Mouse (Mus musculus) gastrocnemius, postnatal 10 days (tissue): Measurements from ENCODE around the gene Itprip. TPM values are rescaled to one million over a fixed set of nuclear protein-coding genes. Genes with fewer than 3 reads are reported as not detected.

Experiments
- DNase-seq: peaks from one replicate; pipeline ENCODE4 v3.0.0; 2021; ENCODE audit warnings: mixed read lengths
- total RNA-seq, 2 experiments: library from RNA; stranded (reverse); gene quantifications; 2 replicates each; pipeline ENCODE4 v1.2.3; 2021

Gene Itprip
- total RNA-seq, 2 experiments from 2014 or later = 1.8 to 1.9 TPM

- DNase-seq = no peak
Observed at GRCm38 (mm10) chr19:47914191-47914590, 4.9 kb downstream of the Itprip start.

DNA sequence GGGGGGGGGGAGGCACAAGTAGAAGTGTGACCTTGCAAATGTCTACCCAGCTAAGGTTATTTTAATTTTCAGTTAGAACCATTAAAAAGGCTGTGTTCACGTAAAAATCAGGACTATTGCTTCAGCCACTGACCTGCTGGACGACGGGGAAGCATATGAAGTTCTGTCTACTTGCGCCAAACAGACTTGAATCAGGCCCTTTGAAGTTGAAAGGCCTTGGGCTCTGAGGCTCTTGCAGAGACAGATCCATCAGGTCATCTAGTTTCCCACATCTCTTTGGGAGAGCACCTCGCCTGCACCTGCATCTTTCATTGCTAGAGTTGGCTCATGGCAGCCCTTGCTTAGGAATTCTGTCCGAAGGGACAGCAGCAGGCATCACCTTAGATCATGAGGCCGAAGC, 5.8 kb downstream of the Itprip start:
- DNase-seq = no peak

- no peak for DNase-seq
Observed at GRCm38 (mm10) chr19:47910751-47911150, 8.3 kb downstream of the Itprip start.

DNA sequence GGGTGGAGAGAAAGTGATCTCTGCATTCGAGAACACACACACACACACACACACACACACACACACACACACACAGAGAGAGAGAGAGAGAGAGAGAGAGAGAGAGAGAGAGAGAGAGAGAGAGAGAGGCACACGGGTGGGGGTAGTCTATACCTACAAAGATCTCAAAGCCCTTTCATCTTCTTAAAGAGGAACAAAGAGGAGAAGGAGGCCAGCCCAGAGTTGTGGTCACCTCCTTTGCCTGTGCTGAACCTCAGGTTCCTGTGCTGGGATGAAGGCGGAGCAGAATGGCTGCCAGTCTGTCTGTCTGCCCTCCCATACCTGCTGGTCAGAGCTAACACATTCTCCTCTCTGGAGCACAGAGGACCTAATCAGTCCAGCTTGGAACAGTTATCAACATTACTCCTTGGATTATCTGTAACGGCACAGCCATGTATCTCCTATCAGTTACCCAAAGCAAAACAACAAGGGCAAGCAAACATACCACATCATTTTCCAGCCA, 8.9 kb downstream of the Itprip start:
- DNase-seq = no peak

DNA sequence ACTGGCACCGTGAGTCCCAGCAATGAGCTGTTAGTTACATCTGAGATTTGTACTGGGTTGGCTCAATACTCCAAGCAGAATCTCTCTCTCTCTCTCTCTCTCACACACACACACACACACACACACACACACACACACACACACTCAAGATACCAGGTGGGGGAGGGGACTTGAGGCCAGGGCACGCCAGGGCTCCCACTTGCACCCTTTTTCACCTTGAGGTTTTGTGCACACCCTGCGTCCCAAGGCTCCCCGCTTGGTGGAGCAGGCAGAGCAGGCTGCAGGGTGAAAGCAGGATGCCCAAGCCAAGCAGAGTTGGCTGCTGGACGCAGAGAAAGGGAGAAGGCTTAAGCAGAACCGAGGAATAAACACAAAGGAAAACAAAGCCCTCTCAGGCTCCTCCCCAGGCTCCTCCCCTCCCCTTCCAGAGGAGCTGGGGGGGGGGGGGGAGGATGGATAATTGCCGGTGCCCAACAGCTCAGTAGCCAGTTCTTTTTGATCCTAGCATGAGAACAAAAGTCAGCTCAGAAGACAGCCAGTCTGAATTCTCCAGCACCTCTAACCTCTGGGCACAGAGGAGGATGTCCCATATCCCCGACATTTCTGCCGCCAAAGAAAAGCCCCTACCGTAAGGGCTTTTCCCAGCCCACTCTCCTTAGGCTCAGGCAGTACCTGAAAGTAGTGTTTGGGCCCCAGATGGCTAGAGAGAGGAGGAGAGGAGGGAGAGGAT, 9.5 kb downstream of the Itprip start:
- DNase-seq = no peak

GRCm38 (mm10) chr19:47908961-47909371, 10.1 kb downstream of the Itprip start:
- no peak for DNase-seq

DNA sequence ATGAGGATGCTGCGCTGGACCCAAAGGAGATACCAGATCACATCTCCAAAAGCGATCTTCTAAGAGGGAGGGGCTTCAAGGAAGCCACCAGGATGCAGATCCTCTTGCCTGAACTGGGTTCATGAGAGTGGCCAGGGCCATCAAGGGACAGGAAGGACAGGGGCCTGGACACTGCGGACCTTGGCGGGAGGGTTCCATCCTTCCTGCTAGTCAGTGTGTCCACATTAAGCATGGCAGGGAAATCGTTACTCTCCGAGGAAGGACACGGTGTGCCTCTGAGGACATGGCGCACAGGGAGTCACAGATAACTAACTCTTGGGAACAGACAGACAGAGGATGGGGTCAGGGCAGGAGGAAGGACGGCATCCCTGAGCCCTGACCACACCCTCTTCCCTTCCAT, 11.5 kb downstream of the Itprip start:
- DNase-seq = no peak

GRCm38 (mm10) chr19:47905603-47906002, 13.5 kb downstream of the Itprip start:
- no peak for DNase-seq

DNA sequence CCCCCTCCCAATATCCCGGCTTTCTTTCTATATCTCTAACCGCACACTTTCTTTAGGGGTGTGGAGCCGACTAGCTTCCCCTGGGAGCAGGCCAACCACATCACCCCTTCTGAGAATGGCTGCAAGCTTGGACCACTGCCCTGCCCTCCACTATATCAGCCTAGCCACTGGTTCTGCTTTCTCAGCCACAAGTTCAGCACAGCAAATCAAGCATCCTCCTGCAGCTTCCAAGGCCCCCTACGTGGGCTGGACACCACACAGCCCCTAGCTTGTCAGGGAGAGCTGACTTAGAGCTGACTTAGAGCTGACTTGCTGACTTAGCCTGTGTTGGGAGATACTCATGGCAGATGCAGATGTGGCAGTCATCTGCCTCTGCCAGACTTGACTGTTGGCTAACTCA, 14.0 kb downstream of the Itprip start:
- DNase-seq = no peak

GRCm38 (mm10) chr19:47903679-47904078, 15.4 kb downstream of the Itprip start:
- DNase-seq = no peak

- no peak for DNase-seq
Observed at GRCm38 (mm10) chr19:47902316-47903201, 16.5 kb downstream of the Itprip start.

DNA sequence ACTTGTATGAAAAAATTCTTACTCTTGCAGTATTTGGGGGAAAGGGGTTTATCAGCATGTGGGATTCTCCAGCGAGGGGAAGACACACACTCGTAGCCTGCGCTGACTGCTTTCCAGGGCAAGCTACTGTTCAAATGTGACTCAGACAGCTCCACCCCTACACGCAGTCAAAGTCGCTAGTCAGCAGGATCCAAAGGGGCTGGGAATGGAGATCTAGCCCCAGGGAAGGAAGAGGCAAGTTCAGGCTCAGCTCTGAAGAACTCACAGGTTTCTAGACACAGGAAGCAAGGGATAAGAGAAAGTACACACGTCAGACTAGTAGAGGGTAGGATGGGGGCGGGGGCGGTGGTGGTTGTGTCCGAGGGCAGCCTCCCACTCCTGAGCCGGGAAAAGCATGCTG, 18.5 kb downstream of the Itprip start:
- DNase-seq = no peak

GRCm38 (mm10) chr19:47900012-47900411, 19.1 kb downstream of the Itprip start:
- DNase-seq = no peak

GRCm38 (mm10) chr19:47898472-47899079, 20.5 kb downstream of the Itprip start:
- no peak for DNase-seq

- DNase-seq = no peak
Observed at GRCm38 (mm10) chr19:47893092-47893491, 26.0 kb downstream of the Itprip start.

GRCm38 (mm10) chr19:47891562-47892312, 27.4 kb downstream of the Itprip start:
- DNase-seq = no peak

GRCm38 (mm10) chr19:47890489-47891130, 28.5 kb downstream of the Itprip start:
- DNase-seq = no peak

GRCm38 (mm10) chr19:47888037-47888436, 31.1 kb downstream of the Itprip start:
- DNase-seq = no peak

DNA sequence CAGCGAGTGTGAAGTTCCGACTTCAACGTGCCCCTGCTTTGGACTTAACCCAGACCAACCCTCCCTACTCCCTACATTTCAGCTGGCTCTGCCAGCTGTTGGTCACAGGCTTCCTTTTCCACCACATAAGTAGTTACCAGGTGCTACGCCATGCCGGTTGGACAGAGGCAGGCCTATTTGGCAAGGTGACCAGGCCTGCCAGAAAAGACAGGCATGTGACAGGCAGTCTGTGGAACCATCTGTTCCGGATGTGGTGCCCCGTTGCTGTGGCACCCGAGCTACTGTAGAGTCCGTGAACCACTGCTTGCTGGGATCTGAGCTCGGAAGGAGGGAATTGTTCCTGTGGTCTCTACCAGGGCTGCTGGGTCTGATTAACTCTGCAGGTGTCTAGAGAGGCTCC, 31.7 kb downstream of the Itprip start:
- no peak for DNase-seq

- no peak for DNase-seq
Observed at GRCm38 (mm10) chr19:47886617-47887016, 32.5 kb downstream of the Itprip start.

GRCm38 (mm10) chr19:47885886-47886285, 33.2 kb downstream of the Itprip start:
- DNase-seq = no peak
